Mouse (Mus musculus) limb, embryonic 11.5 days (tissue): Measurements from ENCODE around the gene Ttc29. TPM values are rescaled to one million over a fixed set of nuclear protein-coding genes. Genes with fewer than 3 reads are reported as not detected.

Experiments
- ATAC-seq: fragments of 200-750 bp; cut with Nextera tagmentation; 2 replicates; pipeline ENCODE4 v1.8.0; 2017; ENCODE audit warnings: low read depth; ENCODE audit not compliant: insufficient number of reproducible peaks, low FRiP score, low TSS enrichment
- DNase-seq: peaks from one replicate; pipeline ENCODE4 v3.0.0-alpha.2; 2015; ENCODE audit warnings: low spot score
- H3K27ac ChIP-seq: fragments of 300-500 bp; sonication (generic); replicated peaks from 2 replicates; pipeline ENCODE4 v1.5.1; 2014; ENCODE audit warnings: low read depth, mild to moderate bottlenecking, low read length
- H3K27me3 ChIP-seq: fragments of 300-500 bp; sonication (generic); 2 replicates; pipeline ENCODE4 v1.6.1; 2014; ENCODE audit warnings: mild to moderate bottlenecking, low read length, mixed read lengths; ENCODE audit not compliant: control insufficient read depth, insufficient read depth
- H3K36me3 ChIP-seq: fragments of 300-500 bp; sonication (generic); 2 replicates; pipeline ENCODE4 v1.6.1; 2014; ENCODE audit warnings: mild to moderate bottlenecking, low read length, moderate library complexity, mixed read lengths; ENCODE audit not compliant: control insufficient read depth, insufficient read depth
- H3K4me1 ChIP-seq: fragments of 300-500 bp; sonication (generic); 2 replicates; pipeline ENCODE4 v1.6.1; 2014; ENCODE audit warnings: low read length, mixed read lengths; ENCODE audit not compliant: control insufficient read depth, insufficient read depth
- H3K4me2 ChIP-seq: fragments of 300-500 bp; sonication (generic); 2 replicates; pipeline ENCODE4 v1.6.1; 2014; ENCODE audit warnings: low read depth, mild to moderate bottlenecking, moderate library complexity; ENCODE audit not compliant: severe bottlenecking
- H3K4me3 ChIP-seq: fragments of 300-500 bp; sonication (generic); 2 replicates; pipeline ENCODE4 v1.5.1; 2014; ENCODE audit warnings: low read depth, low read length
- H3K9ac ChIP-seq: fragments of 300-500 bp; sonication (generic); 2 replicates; pipeline ENCODE4 v1.6.1; 2014; ENCODE audit warnings: mild to moderate bottlenecking, low read length
- H3K9me3 ChIP-seq: fragments of 300-500 bp; sonication (generic); 2 replicates; pipeline ENCODE4 v1.6.1; 2016; ENCODE audit warnings: low read length; ENCODE audit not compliant: control insufficient read depth
- WGBS: fragments of 180-500 bp; shearing (Covaris S2); extraction: QIAGEN DNeasy Blood & Tissue Kit; methylation state at CpG from one replicate; pipeline ENCODE4 v1.1.7; 2014; 5-methylcytosine and 5-hydroxymethylcytosine counted together
- polyA plus RNA-seq: library from polyadenylated mRNA; unstranded; fragments of >200 nt; fragmentation: Nextera tagmentation; extraction: Ambion mirVana; gene quantifications from 2 replicates; pipeline ENCODE4 v1.2.1, GENCODE M21; 2014

Ttc29 gene
- polyA plus RNA-seq, 1 experiment from 2014 or later: not detected

DNA sequence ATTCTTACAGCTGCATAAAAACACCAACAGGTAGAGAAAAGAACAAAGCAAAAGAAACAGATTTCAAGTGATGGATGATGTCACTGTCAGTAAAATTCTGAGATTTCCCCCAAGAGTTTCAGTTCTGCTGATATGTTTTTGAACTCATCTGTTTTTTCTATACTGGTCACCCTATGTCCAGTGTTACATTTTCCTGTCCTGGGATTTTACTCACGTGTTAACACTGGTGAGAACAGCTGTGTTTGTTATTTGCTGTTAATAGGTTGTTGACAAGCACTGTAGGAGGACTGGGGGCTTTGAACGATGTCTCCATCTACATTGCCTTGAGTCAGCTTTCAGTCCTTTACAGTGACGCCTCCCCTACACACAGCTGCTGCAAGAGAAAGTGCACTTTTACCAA lies 53.1 kb downstream of the Ttc29 start:
- H3K4me3 ChIP-seq: no peak overlapping the region
- no peak for DNase-seq
- H3K4me2 ChIP-seq: no peak overlapping the region
- no peak overlapping the region for H3K9ac ChIP-seq
- H3K36me3 ChIP-seq: no peaks in the 10 kb centered on the region
- no peaks in the 10 kb centered on the region for H3K27me3 ChIP-seq
- H3K4me1 ChIP-seq: peaks cover 20% of the 10 kb centered on the region
- WGBS: 12% methylated on average over 3 of the region's 3 CpGs
- no peaks in the 10 kb centered on the region for H3K9me3 ChIP-seq
- no peak for ATAC-seq
- 0 out of 2 replicates have a peak overlapping the region, but pooled peaks have one; percentile 12 for H3K27ac ChIP-seq

DNA sequence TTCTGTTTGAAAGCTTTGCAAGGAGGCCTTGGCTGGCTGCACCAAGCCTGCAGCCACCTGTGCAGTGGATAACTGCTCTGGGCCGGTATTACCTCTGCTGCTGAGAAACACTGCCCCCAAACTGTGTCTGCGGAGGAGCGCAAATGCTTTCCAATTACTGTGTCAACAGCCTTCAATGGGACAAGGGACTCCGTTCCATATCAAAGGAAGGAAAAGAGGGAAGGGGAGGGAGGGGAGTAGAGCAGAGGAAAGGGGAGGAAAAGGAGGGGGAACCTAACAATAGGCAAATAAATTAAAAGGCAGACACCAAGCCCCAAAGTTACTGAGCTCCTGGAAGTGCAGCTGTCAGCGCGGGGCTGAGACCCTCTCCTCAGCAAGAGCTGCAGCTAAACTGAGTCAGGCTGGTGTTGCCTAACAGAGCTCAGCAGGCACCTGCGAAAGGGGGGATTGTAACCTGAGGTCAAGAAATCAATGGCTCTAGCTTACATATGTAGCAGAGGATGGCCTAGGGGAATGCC lies 54.9 kb downstream of the Ttc29 start:
- peaks cover 22% of the 10 kb centered on the region for H3K4me1 ChIP-seq
- H3K4me3 ChIP-seq: no peak overlapping the region
- no peaks in the 10 kb centered on the region for H3K36me3 ChIP-seq
- ATAC-seq (no peak; the same call in 1 of the 2 replicates), DNase-seq (peak; percentile 46)
- no peak overlapping the region for H3K9ac ChIP-seq
- H3K27me3 ChIP-seq: no peaks in the 10 kb centered on the region
- WGBS: 2% methylated on average over 7 of the region's 7 CpGs
- 0 out of 2 replicates have a peak overlapping the region, but pooled peaks have one; percentile 2 for H3K4me2 ChIP-seq
- no peaks in the 10 kb centered on the region for H3K9me3 ChIP-seq
- H3K27ac ChIP-seq: no peak overlapping the region

DNA sequence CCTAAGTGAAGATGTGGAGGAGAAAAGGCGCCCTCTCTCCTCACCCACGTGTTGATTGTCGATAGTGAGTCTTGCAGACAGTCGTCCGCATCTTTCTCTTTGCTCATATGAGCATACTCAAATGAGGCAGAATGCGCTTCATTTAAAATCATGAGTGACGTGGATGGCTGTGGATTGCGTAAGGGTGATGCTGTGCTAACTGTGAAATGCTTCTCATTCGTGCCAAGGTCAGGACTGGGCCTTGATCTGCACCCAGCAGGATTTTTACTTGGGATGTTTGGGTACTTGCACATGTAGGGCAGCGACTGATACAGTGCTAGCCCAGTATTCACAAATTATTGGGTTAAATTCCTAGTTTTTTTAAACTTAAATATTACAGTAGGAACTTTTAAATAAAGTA lies 56.2 kb downstream of the Ttc29 start:
- no peak for ATAC-seq
- 78% methylated on average over 10 of the region's 10 CpGs for WGBS
- no peaks in the 10 kb centered on the region for H3K27me3 ChIP-seq
- peaks cover 22% of the 10 kb centered on the region for H3K4me1 ChIP-seq
- H3K36me3 ChIP-seq: no peaks in the 10 kb centered on the region
- no peak overlapping the region for H3K9ac ChIP-seq
- no peak for DNase-seq
- no peak overlapping the region for H3K4me2 ChIP-seq
- H3K27ac ChIP-seq: no peak overlapping the region
- H3K4me3 ChIP-seq: no peak overlapping the region
- H3K9me3 ChIP-seq: no peaks in the 10 kb centered on the region

DNA sequence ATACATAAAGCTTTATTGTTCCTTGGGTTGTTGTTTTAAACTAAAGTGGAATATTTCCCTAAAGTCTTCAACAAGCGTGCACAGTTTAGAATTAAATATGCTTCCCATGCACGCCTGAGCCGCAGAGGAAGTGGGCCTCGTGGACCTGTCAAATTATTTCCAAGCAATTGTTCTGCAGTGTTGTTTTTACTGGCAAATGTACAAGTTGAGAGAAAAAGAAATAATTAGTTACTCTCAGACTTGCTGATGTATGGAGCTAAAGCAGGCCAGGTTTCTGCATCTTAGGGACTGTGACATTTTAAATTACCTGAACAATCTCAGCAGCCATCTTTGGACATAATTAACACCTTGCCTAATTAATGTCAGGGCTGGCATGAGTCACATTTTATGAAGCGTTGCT lies 58.3 kb downstream of the Ttc29 start:
- no peak for ATAC-seq
- DNase-seq: no peak
- H3K4me2 ChIP-seq: no peak overlapping the region
- no peak overlapping the region for H3K27ac ChIP-seq
- H3K9me3 ChIP-seq: no peaks in the 10 kb centered on the region
- H3K27me3 ChIP-seq: no peaks in the 10 kb centered on the region
- WGBS: 41% methylated on average over 5 of the region's 5 CpGs
- peaks cover 20% of the 10 kb centered on the region for H3K4me1 ChIP-seq
- H3K4me3 ChIP-seq: no peak overlapping the region
- no peaks in the 10 kb centered on the region for H3K36me3 ChIP-seq
- H3K9ac ChIP-seq: no peak overlapping the region

DNA sequence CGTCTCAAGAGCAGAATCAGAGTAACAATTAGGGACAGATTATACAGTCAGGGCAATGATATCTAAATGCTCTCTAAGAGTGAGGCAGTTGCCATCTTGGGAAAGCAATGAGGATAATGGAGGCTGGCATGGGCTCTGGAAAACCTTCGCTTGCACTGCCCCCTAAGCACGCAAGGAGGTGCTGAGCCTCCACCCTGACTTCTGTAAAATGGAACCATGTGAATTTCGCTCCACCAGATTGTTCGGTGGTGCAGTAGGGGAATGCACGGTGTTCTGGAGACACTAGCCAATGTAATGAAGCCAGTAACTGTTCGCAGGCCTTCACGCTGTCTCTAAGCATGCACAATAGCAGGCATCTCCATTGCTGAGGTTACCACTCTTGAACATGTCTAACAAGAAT lies 63.0 kb downstream of the Ttc29 start:
- Histone ChIP-seq H3K9me3 (no peaks in the 10 kb centered on the region), H3K9ac (no peak overlapping the region), H3K4me1 (0 out of 2 replicates have a peak, but pooled peaks cover 3% of the 10 kb centered on the region), H3K4me2 (no peak overlapping the region), H3K27ac (no peak overlapping the region), H3K4me3 (no peak overlapping the region), H3K36me3 (no peaks in the 10 kb centered on the region), H3K27me3 (no peaks in the 10 kb centered on the region)
- WGBS: 87% methylated on average over 8 of the region's 8 CpGs
- DNase-seq: no peak
- ATAC-seq: no peak

DNA sequence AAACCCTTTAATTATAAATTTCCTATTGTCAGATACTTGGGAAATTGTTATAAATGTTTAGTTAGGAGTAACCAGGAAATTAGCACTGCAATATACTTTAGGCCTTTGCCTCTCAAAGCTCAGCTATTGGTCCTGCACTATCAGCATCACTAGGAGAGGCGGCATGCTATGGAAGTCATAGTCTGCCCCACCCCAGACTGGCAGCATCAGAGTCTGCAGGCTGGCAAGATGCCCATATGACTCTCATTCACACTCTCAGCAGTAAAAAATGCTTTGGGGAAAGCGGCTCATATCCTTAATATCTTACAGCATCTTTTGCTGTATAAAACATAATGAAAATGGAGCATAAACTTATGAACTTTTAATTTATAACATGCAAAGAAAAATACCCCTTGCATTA lies 64.3 kb downstream of the Ttc29 start:
- H3K36me3 ChIP-seq: no peaks in the 10 kb centered on the region
- ATAC-seq (no peak), DNase-seq (no peak)
- no peak overlapping the region for H3K4me2 ChIP-seq
- H3K4me3 ChIP-seq: no peak overlapping the region
- WGBS: 85% methylated on average over 2 of the region's 2 CpGs
- H3K9me3 ChIP-seq: no peaks in the 10 kb centered on the region
- no peak overlapping the region for H3K9ac ChIP-seq
- H3K27me3 ChIP-seq: no peaks in the 10 kb centered on the region
- H3K4me1 ChIP-seq: 0 out of 2 replicates have a peak, but pooled peaks cover 3% of the 10 kb centered on the region
- H3K27ac ChIP-seq: no peak overlapping the region

DNA sequence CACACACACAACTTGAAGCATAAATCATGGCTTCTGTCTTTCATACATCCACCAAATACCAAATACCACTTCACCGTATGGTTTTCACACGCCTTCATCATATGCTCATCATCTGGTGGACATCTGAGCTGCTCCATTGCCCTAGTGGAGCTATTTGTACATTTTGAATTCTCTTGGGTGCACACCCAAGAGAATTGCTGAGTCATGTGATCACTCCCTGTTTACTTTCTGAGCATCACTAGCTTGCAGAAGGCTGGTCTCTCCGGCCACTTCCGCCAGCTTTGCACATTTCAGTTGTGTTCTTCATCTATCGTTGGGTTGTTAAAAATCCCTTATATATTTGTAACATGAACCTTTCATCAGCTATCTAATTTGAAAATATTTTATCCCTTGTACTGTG lies 65.5 kb downstream of the Ttc29 start:
- H3K9ac ChIP-seq: no peak overlapping the region
- no peaks in the 10 kb centered on the region for H3K4me1 ChIP-seq
- ATAC-seq: no peak
- no peak overlapping the region for H3K27ac ChIP-seq
- H3K4me2 ChIP-seq: no peak overlapping the region
- H3K27me3 ChIP-seq: no peaks in the 10 kb centered on the region
- no peak for DNase-seq
- 93% methylated on average over 5 of the region's 5 CpGs for WGBS
- no peak overlapping the region for H3K4me3 ChIP-seq
- H3K36me3 ChIP-seq: no peaks in the 10 kb centered on the region
- H3K9me3 ChIP-seq: no peaks in the 10 kb centered on the region

DNA sequence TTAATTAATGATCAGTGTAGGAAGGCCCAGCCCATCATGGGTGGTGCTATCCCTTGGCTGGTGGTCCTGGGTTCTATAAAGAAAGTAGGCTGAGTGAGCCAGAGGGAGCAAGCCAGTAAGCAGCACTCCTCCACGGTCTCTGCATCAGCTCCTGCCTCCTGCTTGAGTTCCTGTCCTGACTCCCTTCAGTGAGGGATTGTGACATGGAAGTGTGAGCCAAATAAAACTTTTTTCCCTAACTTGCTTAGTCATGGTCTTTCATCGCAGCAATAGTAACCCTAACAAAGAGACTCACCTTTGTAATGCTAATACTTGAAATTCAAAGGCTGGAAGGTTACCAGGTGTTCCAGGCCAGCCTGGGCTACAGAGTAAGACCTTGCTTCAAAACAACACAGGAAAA lies 71.7 kb downstream of the Ttc29 start:
- no peaks in the 10 kb centered on the region for H3K9me3 ChIP-seq
- WGBS: 74% methylated on average over 2 of the region's 2 CpGs
- no peaks in the 10 kb centered on the region for H3K36me3 ChIP-seq
- H3K4me3 ChIP-seq: no peak overlapping the region
- H3K4me1 ChIP-seq: no peaks in the 10 kb centered on the region
- H3K27ac ChIP-seq: no peak overlapping the region
- no peak overlapping the region for H3K4me2 ChIP-seq
- ATAC-seq: no peak
- no peak overlapping the region for H3K9ac ChIP-seq
- H3K27me3 ChIP-seq: no peaks in the 10 kb centered on the region
- no peak for DNase-seq

DNA sequence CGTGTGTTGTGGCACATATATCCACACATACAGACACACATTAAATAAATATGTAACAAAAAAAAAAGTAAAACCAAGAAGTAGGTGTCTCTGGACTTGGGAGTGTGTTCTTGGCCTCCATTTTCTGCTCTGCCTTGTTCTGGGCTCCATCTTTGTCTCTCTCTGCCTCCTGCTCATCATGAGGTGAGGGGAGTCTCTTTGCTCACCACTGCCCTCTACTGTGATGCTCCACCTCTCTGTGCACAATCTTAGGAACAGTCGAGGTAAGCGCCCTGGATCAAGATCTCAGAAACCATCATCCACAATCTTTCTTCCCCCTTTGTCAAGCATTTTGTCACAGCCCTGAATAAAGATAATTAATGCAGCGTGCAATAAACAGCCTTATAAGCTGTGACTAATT lies 72.3 kb downstream of the Ttc29 start:
- Histone ChIP-seq H3K9me3 (no peaks in the 10 kb centered on the region), H3K27me3 (no peaks in the 10 kb centered on the region), H3K4me2 (no peak overlapping the region), H3K4me3 (no peak overlapping the region), H3K9ac (no peak overlapping the region), H3K27ac (no peak overlapping the region), H3K36me3 (no peaks in the 10 kb centered on the region), H3K4me1 (no peaks in the 10 kb centered on the region)
- 78% methylated on average over 4 of the region's 4 CpGs for WGBS
- no peak for DNase-seq
- ATAC-seq: no peak
